Mouse (Mus musculus): ENCODE measurements around the gene Sorcs2.

- no peak for TF ChIP-seq CTCF (IDR thresholded peaks at IDR 0.05; ENCODE audit: low read depth, low read length)
- TF ChIP-seq POLR2A (IDR thresholded peaks at IDR 0.05; ENCODE audit: extremely low read depth, insufficient read depth, low read length) = no peak
Measured at GRCm38 (mm10) chr5:36313353-36314079, 84.4 kb downstream of the Sorcs2 start.

Measured in liver, adult 2 months (tissue).